Mouse (Mus musculus): ENCODE measurements around the gene Tubgcp6.

Tubgcp6 gene

GRCm38 (mm10) chr15:89103921-89104320, 19.0 kb downstream of the Tubgcp6 start:
- in situ Hi-C loops (cut with MboI, MseI): no loop called here

GRCm38 (mm10) chr15:89102646-89103045, 20.3 kb downstream of the Tubgcp6 start:
- in situ Hi-C loops (cut with MboI, MseI): no loop called here

- in situ Hi-C loops (cut with MboI, MseI): no loop called here
Observed at GRCm38 (mm10) chr15:89100823-89101222, 22.1 kb downstream of the Tubgcp6 start.

GRCm38 (mm10) chr15:89098616-89099015, 24.3 kb downstream of the Tubgcp6 start:
- in situ Hi-C loops (cut with MboI, MseI): no loop called here

DNA sequence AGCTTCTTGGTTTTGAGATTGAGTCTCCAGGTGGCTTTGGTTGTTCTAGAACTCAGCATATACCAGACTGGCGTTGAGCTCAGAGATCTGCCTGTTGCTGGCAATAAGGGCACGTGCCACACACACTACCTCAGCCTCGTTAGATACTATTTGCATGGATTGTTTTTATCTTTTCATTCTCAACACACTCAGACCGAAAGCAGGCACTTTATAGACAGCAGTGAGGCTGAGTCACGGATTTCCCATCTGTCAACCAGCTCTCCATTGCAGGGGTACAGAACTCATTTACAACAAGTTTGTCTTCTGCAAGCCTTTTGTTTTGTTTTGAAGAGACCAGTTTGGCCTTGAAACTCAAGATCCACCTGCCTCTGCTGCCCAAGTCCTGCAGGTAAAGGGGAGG, 25.5 kb downstream of the Tubgcp6 start:
- in situ Hi-C loops (cut with MboI, MseI): no loop called here

- in situ Hi-C loops (cut with MboI, MseI): no loop called here
Observed at GRCm38 (mm10) chr15:89092181-89092580, 30.7 kb downstream of the Tubgcp6 start.

DNA sequence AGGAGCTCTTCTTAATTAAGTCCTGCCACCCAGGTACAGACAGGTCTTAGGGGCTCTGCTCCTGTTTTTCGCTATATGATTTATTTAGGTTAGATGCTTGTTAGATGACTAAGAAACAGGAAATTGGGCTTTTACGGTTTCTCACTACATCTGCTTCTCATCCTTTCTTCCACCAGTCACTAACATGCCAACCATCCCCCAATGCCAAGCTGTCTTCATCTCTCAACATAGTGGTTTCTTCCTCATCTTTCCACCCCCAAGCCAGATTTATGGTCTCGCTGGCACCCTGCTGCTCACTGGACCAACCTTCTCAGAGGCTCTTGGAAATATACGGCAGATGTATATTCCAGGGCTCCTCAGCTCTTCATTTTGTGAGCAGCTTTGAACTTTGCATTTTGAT, 32.2 kb downstream of the Tubgcp6 start:
- in situ Hi-C loops (cut with MboI, MseI): no loop called here

DNA sequence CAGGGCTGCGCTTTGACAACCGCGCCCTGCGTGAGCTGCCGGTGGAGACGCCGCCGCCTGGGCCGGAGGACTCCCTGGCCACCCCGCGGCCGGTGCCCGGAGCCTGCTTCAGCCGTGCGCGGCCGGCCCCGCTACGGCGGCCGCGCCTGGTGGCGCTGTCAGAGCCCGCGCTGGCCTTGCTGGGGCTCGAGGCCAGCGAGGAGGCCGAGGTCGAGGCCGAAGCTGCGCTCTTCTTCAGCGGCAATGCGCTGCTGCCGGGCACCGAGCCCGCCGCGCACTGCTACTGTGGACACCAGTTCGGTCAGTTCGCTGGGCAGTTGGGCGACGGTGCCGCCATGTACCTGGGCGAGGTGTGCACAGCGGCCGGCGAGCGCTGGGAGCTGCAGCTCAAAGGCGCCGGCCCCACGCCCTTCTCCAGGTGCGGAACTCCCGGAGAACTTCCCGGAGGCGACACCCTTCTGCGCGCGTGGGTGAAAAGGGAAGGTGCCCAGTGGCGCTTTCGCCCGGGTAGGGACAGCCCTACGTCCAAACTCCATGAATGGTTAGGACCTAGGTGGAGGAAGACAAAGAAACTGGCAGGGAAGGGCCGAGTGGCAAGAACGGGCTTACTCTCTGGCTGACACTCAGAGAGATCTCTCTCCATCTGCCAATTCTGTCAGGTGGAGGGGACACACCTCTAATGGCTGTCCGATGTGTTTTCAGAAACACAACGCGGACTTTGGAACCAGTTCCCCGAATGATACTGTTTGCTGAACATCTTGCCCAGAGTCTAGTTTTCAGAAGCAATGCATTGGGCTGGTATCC, 33.5 kb downstream of the Tubgcp6 start:
- in situ Hi-C loops (cut with MboI, MseI): no loop called here

DNA sequence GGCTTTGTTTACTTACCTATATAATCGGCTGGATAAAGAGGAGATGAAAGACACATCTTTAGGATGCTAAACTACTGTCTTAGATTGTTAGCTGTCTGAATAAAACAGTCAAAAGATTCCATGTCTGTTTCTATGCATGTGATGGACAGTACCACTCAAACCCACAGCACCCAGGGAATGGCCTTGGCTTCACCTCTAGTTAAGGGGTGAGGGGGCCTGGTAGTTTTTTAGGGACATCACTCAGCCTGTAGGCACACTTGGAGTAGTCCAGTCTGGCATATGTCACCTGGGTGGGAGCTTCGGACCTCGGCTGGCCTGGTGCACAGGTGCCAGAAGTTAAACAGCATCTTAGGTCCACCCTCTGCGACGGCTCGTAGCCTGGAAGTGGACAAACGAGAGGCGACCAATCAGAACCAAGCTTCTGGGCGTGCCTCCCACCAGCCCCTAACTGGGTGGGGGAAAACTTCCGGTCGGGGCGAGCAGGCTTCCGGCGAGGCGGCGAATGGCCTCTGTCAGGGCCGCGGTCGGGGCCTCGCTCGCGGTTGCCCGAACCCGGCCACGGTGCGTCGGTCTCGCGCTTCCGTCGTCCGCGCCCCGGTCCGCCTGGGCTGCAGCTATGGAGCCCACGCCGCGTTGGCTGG, 34.2 kb downstream of the Tubgcp6 start, which contains the start of gene Selenoo:
TSS of gene Selenoo (plus strand) at position 478 of the 641 bp plus-strand sequence.
- in situ Hi-C loops (cut with MboI, MseI): no loop called here

DNA sequence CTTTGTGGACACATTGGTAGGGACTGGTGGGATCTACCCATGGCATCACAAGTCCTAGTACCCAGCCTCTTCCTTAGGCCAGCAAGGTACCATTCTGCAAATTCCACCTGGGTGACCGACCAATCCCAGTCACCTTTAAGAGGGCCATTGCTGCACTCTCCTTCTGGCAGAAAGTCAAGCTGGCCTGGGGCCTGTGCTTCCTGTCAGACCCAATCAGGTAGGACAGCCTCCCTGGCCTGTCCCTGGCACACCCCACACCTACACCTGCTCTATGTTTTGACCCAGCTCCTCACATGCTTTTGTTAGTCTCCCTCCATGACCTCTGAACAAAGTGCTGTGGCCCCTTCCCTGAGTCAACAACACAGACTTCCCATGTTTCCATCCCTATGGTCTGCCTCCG, 38.1 kb downstream of the Tubgcp6 start:
- in situ Hi-C loops (cut with MboI, MseI): no loop called here

DNA sequence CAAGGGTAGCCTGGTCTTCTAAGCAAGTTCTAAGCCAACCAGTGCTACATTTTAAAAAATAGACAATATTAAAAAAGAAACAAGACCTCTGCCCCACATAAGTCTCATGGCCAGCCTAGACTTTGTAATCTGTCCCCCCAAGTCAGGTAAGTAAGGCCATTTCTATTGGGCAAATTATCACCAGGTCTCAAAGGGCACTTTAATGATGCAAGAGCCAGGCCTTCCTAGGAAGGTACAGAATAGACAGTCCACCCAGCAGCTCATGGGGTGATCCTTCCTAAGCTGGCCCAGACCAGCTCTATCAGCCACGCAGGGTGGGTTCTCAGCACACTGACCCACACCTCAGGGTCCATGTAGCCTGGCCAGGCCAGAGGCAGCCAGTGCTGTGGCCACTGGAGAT, 39.0 kb downstream of the Tubgcp6 start:
- in situ Hi-C loops (cut with MboI, MseI): no loop called here

DNA sequence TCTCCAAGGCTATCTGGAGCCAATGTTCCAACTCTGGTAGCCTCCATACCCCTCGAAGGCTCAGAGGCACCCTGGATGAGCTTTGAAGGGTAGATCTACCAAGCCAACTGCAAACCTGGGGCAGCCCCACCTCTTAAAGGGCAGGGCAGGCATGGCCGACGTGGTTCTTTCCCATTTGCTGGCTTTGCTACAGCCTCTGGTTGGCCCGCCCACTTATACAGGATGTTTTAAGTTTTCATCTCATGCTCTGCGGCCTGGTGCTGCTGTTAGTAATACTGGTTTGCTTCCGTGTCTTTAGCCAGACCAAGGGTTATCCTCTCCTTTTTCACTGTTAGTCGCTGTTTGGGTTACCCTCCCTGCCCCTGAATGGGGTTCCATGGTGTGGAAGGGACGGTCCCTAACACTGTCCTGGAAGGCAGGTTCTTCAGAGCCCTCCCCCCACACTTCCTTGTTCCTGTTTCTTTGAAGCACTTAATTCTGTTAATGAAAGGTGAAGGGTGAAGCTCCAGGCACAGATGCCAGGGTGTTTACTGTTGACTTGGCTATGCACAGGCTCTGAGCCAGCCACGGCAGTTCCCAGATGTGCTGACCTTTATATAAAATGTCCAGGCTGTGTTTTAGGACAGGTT, 44.6 kb downstream of the Tubgcp6 start:
- in situ Hi-C loops (cut with MboI, MseI): no loop called here

DNA sequence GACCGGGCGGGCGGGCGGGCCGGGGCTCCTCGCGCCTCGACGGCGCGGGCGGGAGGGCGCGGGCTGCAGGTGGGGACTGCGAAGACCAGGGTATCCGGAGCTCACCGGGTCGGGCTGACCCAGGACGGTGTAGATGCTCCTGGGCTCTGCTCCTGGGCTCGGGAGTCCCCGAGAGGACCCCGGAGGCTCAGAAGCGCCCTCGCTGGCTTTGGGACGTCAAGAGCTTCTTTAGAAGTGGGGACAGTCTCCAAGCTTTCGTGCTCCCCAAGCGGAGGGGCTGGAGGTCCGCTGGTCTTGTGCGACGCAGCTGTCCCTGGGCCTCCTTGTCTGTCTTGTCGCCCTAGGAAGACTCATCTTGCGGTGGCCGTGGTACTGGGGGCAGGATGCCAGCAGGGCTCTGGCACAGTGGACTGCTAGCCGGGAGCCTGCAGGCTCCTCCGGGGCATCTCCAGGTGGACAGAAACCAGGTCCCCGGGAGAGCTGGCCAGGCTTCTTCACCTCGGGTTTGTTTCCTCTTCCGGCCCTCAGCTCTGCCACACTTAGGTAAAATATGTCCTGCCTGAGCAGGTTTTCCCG, 46.7 kb downstream of the Tubgcp6 start:
- in situ Hi-C loops (cut with MboI, MseI): no loop called here

- in situ Hi-C loops (cut with MboI, MseI): no loop called here
Observed at GRCm38 (mm10) chr15:89075478-89076147, 47.3 kb downstream of the Tubgcp6 start.

GRCm38 (mm10) chr15:89074613-89075477, 48.1 kb downstream of the Tubgcp6 start, which contains the start of gene Trabd:
Gene Trabd (plus strand): TSS chr15:89075124.
- in situ Hi-C loops (cut with MboI, MseI): no loop called here

- in situ Hi-C loops (cut with MboI, MseI): no loop called here
Observed at GRCm38 (mm10) chr15:89073993-89074603, 48.8 kb downstream of the Tubgcp6 start.

- in situ Hi-C loops (cut with MboI, MseI): no loop called here
Observed at GRCm38 (mm10) chr15:89070606-89071005, 52.3 kb downstream of the Tubgcp6 start.

DNA sequence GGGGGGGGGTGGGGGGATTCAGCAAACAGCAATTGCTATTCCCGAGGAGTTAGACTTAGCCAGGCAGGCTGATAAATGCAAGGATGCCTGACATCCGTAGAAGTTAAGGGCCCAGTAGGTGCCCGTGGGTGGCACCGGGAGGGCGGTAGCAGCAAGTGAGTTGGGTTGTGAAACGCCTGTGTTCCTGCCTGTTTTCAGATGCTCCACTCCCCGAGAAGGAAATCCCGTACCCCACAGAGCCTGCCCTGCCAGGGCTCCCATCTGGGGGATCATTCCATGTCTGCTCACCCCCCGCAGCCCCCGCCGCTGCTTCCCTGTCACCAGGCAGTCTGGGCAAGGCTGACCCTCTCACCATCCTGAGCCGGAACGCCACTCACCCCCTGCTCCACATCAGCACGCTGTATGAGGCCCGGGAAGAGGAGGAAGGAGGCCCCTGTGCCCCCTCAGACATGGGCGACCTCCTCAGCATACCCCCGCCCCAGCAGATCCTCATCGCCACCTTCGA, 53.5 kb downstream of the Tubgcp6 start:
- in situ Hi-C loops (cut with MboI, MseI): no loop called here

GRCm38 (mm10) chr15:89068226-89068625, 54.7 kb downstream of the Tubgcp6 start:
- in situ Hi-C loops (cut with MboI, MseI): no loop called here

- in situ Hi-C loops (cut with MboI, MseI): no loop called here
Observed at GRCm38 (mm10) chr15:89067609-89068008, 55.3 kb downstream of the Tubgcp6 start.

All from T-helper 17 cell (primary cell).